Mouse (Mus musculus) liver, embryonic 11.5 days (tissue): ENCODE measurements around the gene Apol9b. TPM values are rescaled to one million over a fixed set of nuclear protein-coding genes. Genes with fewer than 3 reads are reported as not detected.

Experiments used
- ATAC-seq: fragments of 200-750 bp; cut with Nextera tagmentation; replicated peaks from 2 replicates; pipeline ENCODE4 v1.8.0; 2017; ENCODE audit warnings: moderate number of reproducible peaks, mild to moderate bottlenecking, moderate TSS enrichment, moderate library complexity; ENCODE audit not compliant: low FRiP score
- DNase-seq: peaks from one replicate; pipeline ENCODE4 v3.0.0-alpha.2; 2017; ENCODE audit warnings: low spot score
- H3K27ac ChIP-seq: fragments of 300-500 bp; sonication (generic); 2 replicates; pipeline ENCODE4 v1.5.1; 2014; ENCODE audit warnings: mild to moderate bottlenecking, low read depth, low read length, control low read depth
- H3K27me3 ChIP-seq: fragments of 300-500 bp; sonication (generic); replicated peaks from 2 replicates; pipeline ENCODE4 v1.6.1; 2014; ENCODE audit warnings: low read length, mixed read lengths; ENCODE audit not compliant: control insufficient read depth, insufficient read depth
- H3K36me3 ChIP-seq: fragments of 300-500 bp; sonication (generic); 2 replicates; pipeline ENCODE4 v1.6.1; 2014; ENCODE audit warnings: mild to moderate bottlenecking, low read length, moderate library complexity, mixed read lengths; ENCODE audit not compliant: control insufficient read depth, insufficient read depth
- H3K4me1 ChIP-seq: fragments of 300-500 bp; sonication (generic); replicated peaks from 2 replicates; pipeline ENCODE4 v1.6.1; 2014; ENCODE audit warnings: low read length, mixed read lengths; ENCODE audit not compliant: control insufficient read depth, insufficient read depth
- H3K4me2 ChIP-seq: fragments of 300-500 bp; sonication (generic); 2 replicates; pipeline ENCODE4 v1.6.1; 2014; ENCODE audit warnings: mild to moderate bottlenecking, control low read depth, moderate library complexity
- H3K4me3 ChIP-seq: fragments of 300-500 bp; sonication (generic); 2 replicates; pipeline ENCODE4 v1.5.1; 2014; ENCODE audit warnings: low read depth, low read length, control low read depth
- H3K9ac ChIP-seq: fragments of 300-500 bp; sonication (generic); 2 replicates; pipeline ENCODE4 v1.6.1; 2014; ENCODE audit warnings: low read depth, low read length, control low read depth
- H3K9me3 ChIP-seq: fragments of 300-500 bp; sonication (generic); 2 replicates; pipeline ENCODE4 v1.6.1; 2016; ENCODE audit warnings: low read length, inconsistent platforms, mixed read lengths; ENCODE audit not compliant: control insufficient read depth
- WGBS: fragments of 180-500 bp; shearing (Covaris S2); extraction: QIAGEN DNeasy Blood & Tissue Kit; methylation state at CpG from one replicate; pipeline ENCODE4 v1.1.7; 2014; 5-methylcytosine and 5-hydroxymethylcytosine counted together
- polyA plus RNA-seq: library from polyadenylated mRNA; unstranded; fragments of >200 nt; fragmentation: Nextera tagmentation; extraction: Ambion mirVana; gene quantifications from 2 replicates; pipeline ENCODE4 v1.2.1, GENCODE M21; 2014

Apol9b gene
- polyA plus RNA-seq, 1 experiment from 2014 or later = not detected

- no peaks in the 10 kb centered on the region for H3K27me3 ChIP-seq
- WGBS = 69% methylated on average over 20 of the region's 20 CpGs
- H3K27ac ChIP-seq = no peak overlapping the region
- DNase-seq (peak; percentile 81), ATAC-seq (no peak)
- H3K9ac ChIP-seq = no peak overlapping the region
- H3K36me3 ChIP-seq = peaks cover 70% of the 10 kb centered on the region
- peaks cover 16% of the 10 kb centered on the region for H3K4me1 ChIP-seq
- H3K9me3 ChIP-seq = no peaks in the 10 kb centered on the region
- H3K4me3 ChIP-seq = no peak overlapping the region
- no peak overlapping the region for H3K4me2 ChIP-seq
Measured at GRCm38 (mm10) chr15:77775186-77775963, 46.5 kb downstream of the Apol9b start.

- no peak overlapping the region for H3K4me3 ChIP-seq
- no peak overlapping the region for H3K9ac ChIP-seq
- no peak for DNase-seq
Measured at GRCm38 (mm10) chr15:77782449-77783014, 53.7 kb downstream of the Apol9b start.

GRCm38 (mm10) chr15:77784039-77784824 is 55.4 kb downstream of the Apol9b start:
- Histone ChIP-seq H3K4me3 (no peak overlapping the region), H3K36me3 (peaks cover 64% of the 10 kb centered on the region), H3K9me3 (no peaks in the 10 kb centered on the region), H3K4me2 (no peak overlapping the region), H3K9ac (no peak overlapping the region), H3K27me3 (no peaks in the 10 kb centered on the region), H3K4me1 (no peaks in the 10 kb centered on the region), H3K27ac (no peak overlapping the region)
- ATAC-seq (no peak), DNase-seq (no peak)
- WGBS = 87% methylated on average over 22 of the region's 22 CpGs

More at GRCm38 (mm10) chr15:77782449-77783014, 53.7 kb downstream of the Apol9b start:
- H3K27me3 ChIP-seq = no peaks in the 10 kb centered on the region
- no peak for ATAC-seq
- H3K4me2 ChIP-seq = no peak overlapping the region
- no peaks in the 10 kb centered on the region for H3K4me1 ChIP-seq
- peaks cover 62% of the 10 kb centered on the region for H3K36me3 ChIP-seq
- 81% methylated on average over 11 of the region's 11 CpGs for WGBS
- H3K9me3 ChIP-seq = no peaks in the 10 kb centered on the region
- no peak overlapping the region for H3K27ac ChIP-seq

GRCm38 (mm10) chr15:77785807-77786206 is 57.0 kb downstream of the Apol9b start:
- Histone ChIP-seq H3K27ac (no peak overlapping the region), H3K9ac (no peak overlapping the region)

More at GRCm38 (mm10) chr15:77785807-77786206, 57.0 kb downstream of the Apol9b start:
- no peaks in the 10 kb centered on the region for H3K9me3 ChIP-seq
- DNase-seq (no peak), ATAC-seq (no peak)
- no peak overlapping the region for H3K4me2 ChIP-seq
- no peak overlapping the region for H3K4me3 ChIP-seq
- H3K36me3 ChIP-seq = peaks cover 66% of the 10 kb centered on the region
- no peaks in the 10 kb centered on the region for H3K4me1 ChIP-seq
- 88% methylated on average over 1 of the region's 1 CpGs for WGBS
- H3K27me3 ChIP-seq = no peaks in the 10 kb centered on the region

Other genes starting within 250 kb of the Apol9b start
- gene Apol11a, start 220.8 kb upstream of the Apol9b start, polyA plus RNA-seq = 0.10 TPM in 1 of 2 replicates, not detected in the other
- gene Apol7c, start 195.7 kb upstream of the Apol9b start, polyA plus RNA-seq = 0.08 TPM in 1 of 2 replicates, not detected in the other
- gene 1700025B11Rik, start 167.1 kb upstream of the Apol9b start, polyA plus RNA-seq = not detected in 2 replicates
- gene Apol10b, start 132.9 kb upstream of the Apol9b start, polyA plus RNA-seq = not detected in 2 replicates
- not detected in 2 replicates for gene Gm36245, start 129.8 kb upstream of the Apol9b start, polyA plus RNA-seq
- gene Apol11b, start 85.8 kb upstream of the Apol9b start, polyA plus RNA-seq = 0.41 and 0.42 TPM in 2 replicates
- not detected in 2 replicates for gene Apol7e, start 30.2 kb upstream of the Apol9b start, polyA plus RNA-seq
- gene Apol8, start 28.0 kb downstream of the Apol9b start, polyA plus RNA-seq = 2.9 and 3.2 TPM in 2 replicates
- 49.8 and 53.0 TPM in 2 replicates for gene Myh9, start 113.1 kb downstream of the Apol9b start, polyA plus RNA-seq
- 377 and 390 TPM in 2 replicates for gene Txn2, start 200.0 kb downstream of the Apol9b start, polyA plus RNA-seq
- 3.3 and 3.6 TPM in 2 replicates for gene Foxred2, start 227.7 kb downstream of the Apol9b start, polyA plus RNA-seq
- gene Eif3d, start 241.8 kb downstream of the Apol9b start, polyA plus RNA-seq = 327 and 368 TPM in 2 replicates